Mouse (Mus musculus) forebrain, embryonic 10.5 days (tissue): ENCODE results near the gene Patj. TPM values are rescaled to one million over a fixed set of nuclear protein-coding genes. Genes with fewer than 3 reads are reported as not detected.
"Not testable (repeated sequence)": the region's sequence is repeated elsewhere in the genome, so short reads cannot be mapped to it uniquely, and the experiment has no call there.

Source experiments
- DNase-seq: peaks from one replicate; pipeline ENCODE4 v3.0.0-alpha.2; 2017; ENCODE audit warnings: low spot score; ENCODE audit errors: extremely low spot score
- H3K27ac ChIP-seq: fragments of 300-500 bp; sonication (generic); 2 replicates; pipeline ENCODE4 v1.5.1; 2016; ENCODE audit warnings: mild to moderate bottlenecking
- H3K27me3 ChIP-seq: fragments of 300-500 bp; sonication (generic); 2 replicates; pipeline ENCODE4 v1.6.1; 2016; ENCODE audit warnings: mild to moderate bottlenecking; ENCODE audit not compliant: poor library complexity, severe bottlenecking
- H3K36me3 ChIP-seq: fragments of 300-500 bp; sonication (generic); replicated peaks from 2 replicates; pipeline ENCODE4 v1.6.1; 2016; ENCODE audit warnings: mild to moderate bottlenecking, moderate library complexity
- H3K4me1 ChIP-seq: fragments of 300-500 bp; sonication (generic); 2 replicates; pipeline ENCODE4 v1.6.1; 2016
- H3K4me3 ChIP-seq: fragments of 300-500 bp; sonication (generic); 2 replicates; pipeline ENCODE4 v1.5.1; 2016; ENCODE audit warnings: mild to moderate bottlenecking, moderate library complexity
- H3K9me3 ChIP-seq: fragments of 300-500 bp; sonication (generic); 2 replicates; pipeline ENCODE4 v1.6.1; 2016; ENCODE audit warnings: mild to moderate bottlenecking, moderate library complexity
- WGBS: fragments of 180-500 bp; shearing (Covaris S2); methylation state at CpG from one replicate; pipeline ENCODE4 v1.1.7; 2016; 5-methylcytosine and 5-hydroxymethylcytosine counted together
- polyA plus RNA-seq: library from polyadenylated mRNA; unstranded; fragments of >200 nt; fragmentation: Nextera tagmentation; extraction: Ambion mirVana; gene quantifications from 2 replicates; pipeline ENCODE4 v1.2.1, GENCODE M21; 2016

Patj gene
- polyA plus RNA-seq, 1 experiment from 2014 or later, result 11.2 TPM

GRCm38 (mm10) chr4:98408455-98408854 lies 12.9 kb downstream of the Patj start:
- WGBS, result 99% methylated on average over 4 of the region's 4 CpGs
- DNase-seq, result no peak
- H3K9me3 ChIP-seq, result no peaks in the 10 kb centered on the region
- peaks cover 12% of the 10 kb centered on the region for H3K36me3 ChIP-seq
- no peaks in the 10 kb centered on the region for H3K4me1 ChIP-seq
- no peak overlapping the region for H3K4me3 ChIP-seq
- no peaks in the 10 kb centered on the region for H3K27me3 ChIP-seq
- no peak overlapping the region for H3K27ac ChIP-seq

- not testable (repeated sequence) for DNase-seq, H3K9me3 ChIP-seq, H3K27me3 ChIP-seq, H3K27ac ChIP-seq, H3K4me1 ChIP-seq, H3K4me3 ChIP-seq
- H3K36me3 ChIP-seq, result peaks cover 17% of the 10 kb centered on the region
- 94% methylated on average over 8 of the region's 8 CpGs for WGBS
Measured at GRCm38 (mm10) chr4:98415150-98415549, 19.6 kb downstream of the Patj start.

- 96% methylated on average over 8 of the region's 8 CpGs for WGBS
- H3K9me3 ChIP-seq, result no peaks in the 10 kb centered on the region
- no peaks in the 10 kb centered on the region for H3K36me3 ChIP-seq
- H3K27ac ChIP-seq, result no peak overlapping the region
- no peaks in the 10 kb centered on the region for H3K4me1 ChIP-seq
- no peak for DNase-seq
- H3K4me3 ChIP-seq, result no peak overlapping the region
- no peaks in the 10 kb centered on the region for H3K27me3 ChIP-seq
Measured at GRCm38 (mm10) chr4:98428371-98428770, 32.8 kb downstream of the Patj start.

GRCm38 (mm10) chr4:98435641-98436457 lies 40.3 kb downstream of the Patj start:
- H3K27me3 ChIP-seq, result no peaks in the 10 kb centered on the region
- WGBS, result 94% methylated on average over 10 of the region's 10 CpGs
- no peaks in the 10 kb centered on the region for H3K36me3 ChIP-seq
- H3K9me3 ChIP-seq, result no peaks in the 10 kb centered on the region
- H3K4me3 ChIP-seq, result no peak overlapping the region
- peaks cover 23% of the 10 kb centered on the region for H3K4me1 ChIP-seq
- DNase-seq, result no peak
- no peak overlapping the region for H3K27ac ChIP-seq

GRCm38 (mm10) chr4:98436664-98437363 lies 41.2 kb downstream of the Patj start:
- DNase-seq, result no peak
- Histone ChIP-seq H3K36me3 (no peaks in the 10 kb centered on the region), H3K27ac (no peak overlapping the region), H3K27me3 (no peaks in the 10 kb centered on the region), H3K4me1 (peaks cover 23% of the 10 kb centered on the region), H3K9me3 (no peaks in the 10 kb centered on the region), H3K4me3 (no peak overlapping the region)
- WGBS, result 75% methylated on average over 12 of the region's 12 CpGs

GRCm38 (mm10) chr4:98439261-98440005 lies 43.8 kb downstream of the Patj start:
- DNase-seq, result no peak
- H3K4me1 ChIP-seq, result peaks cover 23% of the 10 kb centered on the region
- WGBS, result 80% methylated on average over 8 of the region's 8 CpGs
- H3K9me3 ChIP-seq, result no peaks in the 10 kb centered on the region
- no peak overlapping the region for H3K4me3 ChIP-seq
- no peaks in the 10 kb centered on the region for H3K36me3 ChIP-seq
- H3K27ac ChIP-seq, result no peak overlapping the region
- no peaks in the 10 kb centered on the region for H3K27me3 ChIP-seq

GRCm38 (mm10) chr4:98441248-98441647 lies 45.7 kb downstream of the Patj start:
- Histone ChIP-seq H3K4me3 (no peak overlapping the region), H3K27me3 (no peaks in the 10 kb centered on the region), H3K9me3 (no peaks in the 10 kb centered on the region), H3K27ac (no peak overlapping the region), H3K36me3 (no peaks in the 10 kb centered on the region), H3K4me1 (peaks cover 23% of the 10 kb centered on the region)
- 88% methylated on average over 3 of the region's 3 CpGs for WGBS
- DNase-seq, result no peak

GRCm38 (mm10) chr4:98444437-98445139 lies 49.0 kb downstream of the Patj start:
- no peaks in the 10 kb centered on the region for H3K36me3 ChIP-seq
- WGBS, result 87% methylated on average over 10 of the region's 10 CpGs
- no peaks in the 10 kb centered on the region for H3K27me3 ChIP-seq
- no peak overlapping the region for H3K27ac ChIP-seq
- peak; percentile 37 for DNase-seq
- no peak overlapping the region for H3K4me3 ChIP-seq
- H3K9me3 ChIP-seq, result no peaks in the 10 kb centered on the region
- H3K4me1 ChIP-seq, result peaks cover 9% of the 10 kb centered on the region

GRCm38 (mm10) chr4:98449564-98450263 lies 54.1 kb downstream of the Patj start:
- Histone ChIP-seq H3K4me1 (peaks cover 2% of the 10 kb centered on the region; the same call in 1 of the 2 replicates), H3K27ac (no peak overlapping the region), H3K9me3 (no peaks in the 10 kb centered on the region), H3K36me3 (no peaks in the 10 kb centered on the region), H3K27me3 (no peaks in the 10 kb centered on the region), H3K4me3 (no peak overlapping the region)
- DNase-seq, result no peak
- WGBS, result 86% methylated on average over 4 of the region's 4 CpGs

GRCm38 (mm10) chr4:98450308-98450707 lies 54.7 kb downstream of the Patj start:
- Histone ChIP-seq H3K27me3 (no peaks in the 10 kb centered on the region), H3K4me1 (peaks cover 2% of the 10 kb centered on the region; the same call in 1 of the 2 replicates), H3K36me3 (no peaks in the 10 kb centered on the region), H3K9me3 (no peaks in the 10 kb centered on the region), H3K27ac (no peak overlapping the region), H3K4me3 (no peak overlapping the region)
- no peak for DNase-seq
- 87% methylated on average over 11 of the region's 11 CpGs for WGBS

GRCm38 (mm10) chr4:98450829-98451228 lies 55.2 kb downstream of the Patj start:
- Histone ChIP-seq H3K36me3 (no peaks in the 10 kb centered on the region), H3K9me3 (no peaks in the 10 kb centered on the region), H3K4me1 (peaks cover 2% of the 10 kb centered on the region; the same call in 1 of the 2 replicates), H3K27ac (no peak overlapping the region), H3K4me3 (no peak overlapping the region), H3K27me3 (no peaks in the 10 kb centered on the region)
- DNase-seq, result no peak
- 89% methylated on average over 5 of the region's 5 CpGs for WGBS

- no peak for DNase-seq
- H3K4me1 ChIP-seq, result peaks cover 2% of the 10 kb centered on the region; the same call in 1 of the 2 replicates
- 65% methylated on average over 3 of the region's 3 CpGs for WGBS
Measured at GRCm38 (mm10) chr4:98451259-98451658, 55.7 kb downstream of the Patj start.

More at GRCm38 (mm10) chr4:98451259-98451658, 55.7 kb downstream of the Patj start:
- H3K9me3 ChIP-seq, result no peaks in the 10 kb centered on the region
- no peak overlapping the region for H3K4me3 ChIP-seq
- H3K36me3 ChIP-seq, result no peaks in the 10 kb centered on the region
- no peak overlapping the region for H3K27ac ChIP-seq
- H3K27me3 ChIP-seq, result no peaks in the 10 kb centered on the region
